Mouse (Mus musculus) cerebellum, adult 2 months (tissue): ENCODE results near the gene Slc9a3.

ENCODE experiments used
- CTCF ChIP-seq: fragments of 200-500 bp; IDR thresholded peaks from 2 replicates; pipeline ENCODE4 v1.5.1; 2011; ENCODE audit warnings: low read depth, mild to moderate bottlenecking, control low read depth, low read length, moderate library complexity, borderline replicate concordance; ENCODE audit not compliant: insufficient read depth
- POLR2A ChIP-seq: fragments of 200-500 bp; IDR thresholded peaks from 2 replicates; pipeline ENCODE4 v1.6.1; 2011; ENCODE audit warnings: low read length, control low read depth, borderline replicate concordance; ENCODE audit not compliant: insufficient read depth

- TF ChIP-seq CTCF: no peak
- TF ChIP-seq POLR2A: no peak
Observed at GRCm38 (mm10) chr13:74145983-74146622, 24.8 kb downstream of the Slc9a3 start.
